Mouse (Mus musculus) right cerebral cortex, postnatal 4 days (tissue): ENCODE measurements around the gene Tmem206.

Source experiments
- DNase-seq: peaks from one replicate; pipeline ENCODE4 v3.0.0-alpha.2; 2022

Tmem206 gene

DNA sequence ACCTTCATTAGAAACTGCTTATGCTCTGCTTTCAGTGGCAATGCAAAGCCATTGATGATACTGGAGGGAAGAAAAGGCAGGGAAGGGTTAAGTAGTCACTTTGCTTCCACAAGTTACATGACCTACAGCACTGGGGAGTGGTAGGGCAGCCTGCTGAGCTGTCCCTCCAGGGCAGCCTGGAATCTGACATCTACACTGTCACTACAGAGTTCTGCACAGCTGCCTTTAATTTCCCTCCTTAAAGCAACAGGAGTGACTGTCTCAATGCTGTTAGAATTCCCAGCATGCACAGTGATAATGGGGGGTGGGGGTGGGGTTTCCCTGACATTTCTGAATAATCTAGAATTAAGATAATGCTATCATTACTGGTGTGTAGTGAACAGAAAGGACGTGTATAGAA is 31.2 kb downstream of the Tmem206 start:
- DNase-seq, result no peak

DNA sequence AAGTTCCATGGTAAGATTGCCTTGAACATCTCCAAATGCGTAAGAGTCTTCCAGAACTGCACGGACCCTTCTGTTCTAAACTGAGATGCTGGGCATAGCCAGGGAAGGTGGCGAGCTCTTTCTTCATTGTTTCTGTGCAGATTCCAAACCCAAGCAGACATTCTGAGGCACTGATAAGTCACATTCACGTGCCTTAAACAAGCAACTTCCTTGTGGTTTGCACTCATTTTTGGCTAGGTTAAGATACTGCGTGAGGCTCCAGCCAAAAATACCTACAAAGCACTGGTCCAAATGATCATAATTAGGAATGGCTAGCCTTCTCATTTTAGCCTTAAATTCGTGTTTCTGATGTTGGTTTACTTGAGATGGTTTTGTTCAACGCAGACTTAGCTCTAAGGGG is 33.8 kb downstream of the Tmem206 start:
- no peak for DNase-seq

DNA sequence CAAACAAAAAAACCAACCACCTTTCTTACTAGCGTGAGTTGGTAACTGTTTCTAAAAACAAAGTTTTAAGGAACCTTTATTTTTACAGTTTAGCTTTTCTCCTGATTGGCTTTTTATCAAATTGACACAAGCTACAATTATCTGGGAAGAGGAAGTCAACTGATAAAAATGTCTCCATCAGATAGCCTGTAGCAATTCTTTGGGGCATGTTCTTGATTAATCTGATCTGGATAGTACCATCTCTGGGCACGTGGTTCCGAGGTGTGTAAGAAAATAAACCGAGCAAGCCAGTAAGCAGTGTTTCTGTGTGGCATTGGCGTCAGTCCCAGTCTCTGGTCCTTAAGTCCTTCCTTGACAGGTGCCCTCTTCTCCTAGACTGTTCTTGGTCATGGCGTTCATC is 36.7 kb downstream of the Tmem206 start:
- no peak for DNase-seq

GRCm38 (mm10) chr1:191364477-191364876 is 38.8 kb downstream of the Tmem206 start:
- DNase-seq, result no peak

GRCm38 (mm10) chr1:191368193-191368592 is 42.5 kb downstream of the Tmem206 start:
- DNase-seq, result no peak

DNA sequence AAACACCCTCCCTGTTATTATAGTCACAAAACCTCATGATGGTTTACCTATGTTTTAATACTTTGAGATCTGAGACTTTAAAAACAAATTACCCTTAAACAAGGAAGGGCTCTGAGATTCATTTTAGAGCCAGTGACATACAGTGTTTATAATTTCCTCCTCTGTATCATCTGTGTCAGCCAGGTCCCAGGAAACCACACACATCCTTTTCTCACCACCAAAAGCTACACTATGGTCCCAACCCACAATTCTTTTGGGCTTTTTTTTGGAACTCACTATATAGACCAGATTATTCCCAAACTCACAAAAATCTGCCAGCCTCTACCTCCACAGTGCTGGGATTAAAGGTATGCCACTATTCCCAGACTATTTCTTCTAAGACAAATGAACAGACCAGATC is 43.4 kb downstream of the Tmem206 start:
- DNase-seq, result no peak

DNA sequence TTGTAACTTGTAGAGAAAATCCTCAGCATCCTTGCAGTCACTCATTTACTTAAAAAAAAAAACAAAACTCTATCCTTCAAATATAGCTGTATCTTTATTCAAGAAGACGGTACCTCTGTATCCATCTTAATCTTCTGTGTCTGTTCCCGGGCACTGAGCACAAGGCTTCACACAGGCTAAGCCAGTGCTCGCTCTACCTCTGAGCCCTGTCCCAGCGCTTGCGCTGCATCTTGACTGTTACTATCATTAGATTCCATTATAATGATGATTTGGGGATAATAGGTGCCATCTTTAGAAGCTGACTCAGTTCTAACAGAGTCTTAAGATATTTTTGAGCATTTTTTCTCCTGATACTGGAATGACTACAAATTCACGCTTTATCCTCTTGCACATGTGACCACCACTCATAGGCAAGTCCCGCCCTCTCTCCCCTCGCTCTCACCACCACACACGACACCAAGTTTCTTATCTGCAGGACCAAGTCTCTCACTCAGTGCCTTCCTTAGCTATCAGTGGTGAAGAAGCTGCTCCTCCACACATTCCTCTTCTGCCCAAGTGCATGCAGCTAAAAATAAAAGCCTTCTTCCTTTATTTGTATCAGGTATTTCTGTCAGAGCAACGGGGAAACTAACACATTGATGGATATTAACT is 49.4 kb downstream of the Tmem206 start:
- no peak for DNase-seq

GRCm38 (mm10) chr1:191375644-191375998 is 49.9 kb downstream of the Tmem206 start:
- no peak for DNase-seq

- DNase-seq, result no peak
These were observed 52.4 kb downstream of the Tmem206 start for GRCm38 (mm10) chr1:191378080-191378479.

GRCm38 (mm10) chr1:191380843-191381242 is 55.1 kb downstream of the Tmem206 start:
- DNase-seq, result no peak

DNA sequence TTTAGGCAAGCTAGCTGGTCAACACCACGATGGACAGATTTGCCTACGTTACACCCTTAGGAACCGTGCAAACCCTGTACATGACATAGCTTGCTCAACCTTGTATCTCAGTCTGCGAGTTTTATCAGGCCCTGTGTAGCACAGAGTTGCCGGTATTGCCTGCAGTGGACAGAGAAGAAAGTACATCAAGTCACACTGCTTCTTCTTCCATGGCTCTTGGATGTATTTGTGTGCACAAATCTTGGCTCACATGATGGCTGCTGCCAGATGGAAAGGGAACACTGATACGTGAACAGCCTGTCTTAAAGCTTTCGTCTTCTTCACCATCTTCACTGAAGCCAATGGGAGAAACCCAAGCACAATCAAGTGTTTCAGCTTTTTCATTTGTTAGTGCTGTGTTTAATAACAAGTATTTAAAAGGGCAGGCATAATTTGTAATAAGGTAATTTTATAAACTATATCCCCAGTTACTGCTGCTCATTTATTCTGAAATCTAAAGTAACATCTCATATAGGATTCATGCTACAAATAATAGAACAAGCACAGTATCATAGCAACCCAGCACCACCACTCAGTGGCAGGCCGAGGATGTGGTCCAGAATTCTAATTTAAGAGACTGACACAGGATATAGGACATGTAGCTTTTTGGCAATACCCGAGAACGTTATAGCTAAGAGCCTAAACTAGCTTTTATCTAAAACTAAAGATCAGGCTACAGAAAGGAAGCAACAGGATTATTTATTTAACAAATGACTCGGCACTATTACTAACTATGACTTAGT is 56.4 kb downstream of the Tmem206 start:
- no peak for DNase-seq

GRCm38 (mm10) chr1:191384786-191385430 is 59.2 kb downstream of the Tmem206 start:
- no peak for DNase-seq

GRCm38 (mm10) chr1:191391311-191391710 is 65.6 kb downstream of the Tmem206 start:
- DNase-seq, result peak; percentile 21

DNA sequence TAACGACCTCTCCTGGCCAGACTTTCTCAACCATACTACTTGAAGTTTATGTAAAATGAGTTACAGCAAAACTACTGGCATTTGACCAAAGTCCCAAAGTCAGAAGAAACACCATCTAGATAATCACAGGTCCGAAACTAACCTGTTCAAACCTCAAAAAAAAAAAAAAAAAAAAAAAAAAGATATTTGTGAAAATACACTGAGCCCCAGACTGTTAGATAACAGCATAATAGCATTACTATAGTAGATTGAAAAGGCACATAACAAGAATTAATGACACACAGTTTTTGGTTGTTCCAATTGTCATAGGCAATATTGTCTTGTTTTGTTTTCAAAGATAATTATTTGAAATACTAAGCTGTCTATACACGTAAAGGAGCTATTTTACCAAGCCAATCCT is 67.8 kb downstream of the Tmem206 start:
- no peak for DNase-seq

- no peak for DNase-seq
These were observed 68.4 kb downstream of the Tmem206 start for GRCm38 (mm10) chr1:191394126-191394525.

DNA sequence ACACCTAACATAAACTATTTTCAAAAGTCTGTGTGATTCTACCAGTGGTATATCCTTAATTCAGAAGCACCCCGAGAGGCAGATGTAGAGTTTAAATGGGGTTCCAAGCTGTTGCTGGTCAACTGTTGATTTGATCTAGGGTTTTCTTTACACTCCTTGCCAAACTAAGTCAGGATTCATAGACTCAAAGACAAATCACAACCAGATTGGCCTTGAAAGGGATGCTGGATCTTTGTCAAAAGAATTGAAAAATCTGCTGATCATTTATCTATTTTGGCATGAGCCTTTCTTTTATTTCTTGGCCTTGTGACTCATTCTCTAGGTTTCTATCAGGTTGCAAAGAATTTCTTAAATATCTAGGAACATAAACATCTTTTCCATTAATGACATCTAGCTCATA is 69.5 kb downstream of the Tmem206 start:
- DNase-seq, result no peak

DNA sequence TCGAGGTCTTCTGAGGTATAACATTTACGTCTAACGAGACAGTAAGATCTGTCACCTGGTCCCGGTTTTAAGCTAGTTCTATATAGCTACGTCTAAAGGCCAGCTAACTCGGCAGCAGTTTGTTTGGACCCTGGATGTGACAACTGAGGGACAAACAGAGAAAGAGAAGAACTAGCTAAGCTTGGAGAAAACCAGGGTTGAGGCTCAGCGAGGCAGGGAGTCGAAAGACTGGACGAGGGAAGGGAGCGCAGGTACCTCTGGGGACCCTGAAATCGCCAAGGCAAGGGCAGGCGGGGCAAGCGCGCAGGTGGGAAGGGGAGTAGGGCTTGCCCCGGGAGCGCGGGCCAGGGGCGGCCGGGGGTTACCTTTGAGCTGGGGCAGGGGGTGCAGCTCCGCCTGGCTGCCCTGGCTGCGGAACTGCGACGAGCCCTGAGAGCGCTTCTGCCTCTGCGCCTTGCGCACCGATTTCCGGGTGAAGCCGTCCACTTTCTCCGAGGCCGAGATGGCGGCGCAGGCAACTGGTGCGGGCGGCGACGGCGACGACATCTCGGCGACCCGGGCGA is 70.2 kb downstream of the Tmem206 start:
- DNase-seq, result peak; percentile 48

DNA sequence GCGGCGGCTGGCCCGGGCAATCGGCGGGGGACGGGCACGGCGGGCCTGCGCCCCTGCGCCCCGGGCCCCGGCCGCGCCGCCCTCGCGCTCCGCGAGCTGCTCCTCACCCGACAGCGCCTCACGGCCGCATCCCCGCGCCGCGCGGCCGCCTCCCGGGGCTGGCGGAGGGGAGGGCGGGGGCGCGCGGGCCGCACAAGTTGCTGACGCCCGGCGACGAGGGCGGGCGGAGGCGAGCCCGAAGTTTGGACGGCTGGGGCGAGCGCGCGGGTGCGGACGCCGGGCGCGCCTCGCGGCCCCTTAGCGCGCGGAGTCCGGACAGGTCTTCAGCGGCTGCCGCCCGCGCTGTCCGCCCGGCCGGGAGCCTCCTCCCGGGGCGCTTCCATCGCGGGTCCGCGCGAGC is 70.7 kb downstream of the Tmem206 start:
- peak; percentile 49 for DNase-seq

DNA sequence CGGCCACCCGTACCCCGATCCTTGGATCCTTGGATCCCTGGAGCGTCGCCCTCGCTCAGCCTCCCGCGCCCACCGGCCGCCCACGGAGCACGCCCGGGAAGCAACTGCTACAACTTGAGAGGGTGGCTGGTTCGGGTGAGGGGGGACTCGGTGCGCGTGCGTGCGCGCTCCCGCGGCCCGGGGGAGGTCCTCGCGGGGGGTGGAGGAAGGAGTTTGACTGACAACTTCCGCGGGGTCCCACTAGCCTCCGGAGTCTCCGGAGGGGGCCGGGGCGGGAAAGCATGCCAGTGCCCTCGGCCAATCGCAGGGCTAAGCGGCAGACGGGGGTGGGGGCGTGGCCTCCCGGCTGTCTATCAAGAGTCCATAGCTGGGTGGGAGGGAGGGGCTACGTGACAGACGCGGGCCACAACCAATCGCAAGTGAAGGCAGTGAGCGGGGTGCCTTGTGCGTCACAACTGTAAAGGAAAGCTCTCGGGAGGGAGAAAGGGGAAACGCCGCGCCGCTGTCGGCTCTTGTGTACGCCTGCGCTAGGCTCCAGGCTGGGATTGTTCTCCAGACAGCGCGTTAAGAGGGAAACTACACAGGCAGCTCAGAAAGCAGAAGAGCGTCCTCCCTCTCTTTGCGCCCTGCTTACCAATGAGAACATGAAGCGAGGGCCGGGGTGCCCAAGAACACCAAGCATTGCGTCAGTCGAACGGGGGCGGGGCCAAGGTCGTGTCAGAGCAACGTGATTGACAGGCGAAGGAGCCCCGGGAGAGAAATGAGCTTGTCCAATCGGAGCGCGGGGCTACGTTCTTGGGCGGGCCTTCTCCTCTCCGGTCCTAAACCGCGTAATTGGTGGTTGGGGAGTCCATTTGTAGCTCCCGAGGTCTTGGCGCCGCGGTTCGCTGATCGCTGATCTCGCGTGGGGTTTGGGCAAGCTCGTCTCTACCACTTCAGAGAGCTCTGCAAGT is 71.5 kb downstream of the Tmem206 start:
- DNase-seq, result peak; percentile 99
